Mouse (Mus musculus) liver, adult (tissue): ENCODE measurements at regions not wholly inside any gene's neighbourhood (a gene's known extent, or its start where the extent isn't known, plus 50 kb on each side); places are given as distances from the start of the nearest gene placed in this dataset.

Experiments used
- GATA4 ChIP-seq: IDR thresholded peaks from 2 replicates; pipeline ENCODE4 v1.6.1; 2014; ENCODE audit warnings: mild to moderate bottlenecking, low read length; ENCODE audit not compliant: insufficient replicate concordance

DNA sequence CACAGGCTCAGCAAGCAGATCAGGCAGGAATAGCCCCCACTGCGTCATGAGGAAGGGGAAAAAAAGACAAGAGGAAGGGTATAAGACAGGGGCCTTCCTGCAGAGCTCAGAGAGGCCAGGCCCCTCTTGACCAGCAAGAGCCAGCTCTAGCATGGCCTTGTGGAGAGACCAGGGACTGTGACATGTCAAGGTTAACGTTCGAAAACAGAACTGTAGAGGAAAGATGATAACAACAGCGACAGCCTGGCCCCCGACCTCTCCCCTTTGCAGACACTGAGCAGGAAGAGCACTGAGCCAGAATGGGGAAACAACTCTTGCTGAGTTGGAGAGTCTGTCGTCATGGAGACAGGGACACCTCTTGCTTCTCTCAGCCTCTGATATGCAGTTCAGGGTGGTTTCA lies 288.2 kb downstream of the Cog6 start:
- TF ChIP-seq GATA4 = peak; percentile 60; the same call in 1 of the 2 replicates

DNA sequence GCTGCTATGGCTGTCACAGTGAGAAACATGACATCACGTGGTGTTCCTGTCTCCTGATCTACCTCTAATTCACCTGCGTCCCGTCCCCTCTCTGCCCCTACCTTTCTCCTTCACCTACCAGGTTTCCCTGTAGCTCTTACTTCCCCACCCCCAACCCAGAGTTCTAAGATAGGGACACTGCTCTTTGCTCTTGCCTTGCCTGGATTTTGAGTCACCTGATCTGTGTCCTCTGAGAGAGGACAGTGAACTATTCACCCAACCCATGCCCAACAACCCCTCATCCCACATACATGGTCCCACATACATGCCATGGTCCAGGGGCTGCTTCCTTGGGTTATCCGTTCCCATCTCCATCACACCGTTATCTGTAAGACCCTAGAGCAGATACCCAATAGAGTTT lies 288.6 kb downstream of the Cog6 start:
- TF ChIP-seq GATA4 = no peak

DNA sequence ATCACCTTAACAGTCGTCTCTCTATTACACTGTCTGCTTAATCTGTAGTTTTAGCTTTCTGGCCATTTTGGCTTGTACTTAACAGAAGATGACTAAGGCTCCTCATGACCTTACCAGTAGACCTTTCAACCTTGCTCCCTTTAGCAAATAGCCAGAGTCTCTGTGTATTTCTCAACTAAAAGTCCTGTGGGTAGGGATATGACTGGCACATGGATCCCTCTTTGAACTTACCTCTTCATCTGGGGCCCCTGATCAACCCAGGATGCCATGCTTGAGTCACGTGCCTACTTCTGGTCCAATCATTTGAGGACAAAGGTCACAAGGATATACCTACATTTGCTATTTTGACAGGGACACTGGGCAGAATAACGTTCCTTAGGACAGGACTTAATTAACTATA lies 292.7 kb downstream of the Cog6 start:
- TF ChIP-seq GATA4 = no peak

DNA sequence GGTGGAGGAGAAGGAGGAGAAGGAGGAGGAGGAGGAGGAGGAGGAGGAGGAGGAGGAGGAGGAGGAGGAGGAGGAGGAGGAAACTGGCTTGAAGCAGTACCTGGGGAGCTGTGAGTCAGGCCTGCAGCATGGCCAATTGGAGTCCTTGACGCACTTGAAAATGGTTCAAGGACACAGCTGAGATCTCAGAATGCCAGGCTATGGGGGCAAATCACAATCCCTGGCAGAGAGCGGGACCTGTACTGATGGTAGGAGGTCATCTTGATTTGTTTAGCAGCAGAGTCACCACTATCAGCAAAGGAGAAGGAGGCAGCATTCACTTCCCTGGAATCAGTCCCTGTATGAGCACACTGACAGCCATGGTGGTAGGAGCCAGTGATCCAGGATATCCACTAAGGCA lies 294.1 kb downstream of the Cog6 start:
- TF ChIP-seq GATA4 = no peak

DNA sequence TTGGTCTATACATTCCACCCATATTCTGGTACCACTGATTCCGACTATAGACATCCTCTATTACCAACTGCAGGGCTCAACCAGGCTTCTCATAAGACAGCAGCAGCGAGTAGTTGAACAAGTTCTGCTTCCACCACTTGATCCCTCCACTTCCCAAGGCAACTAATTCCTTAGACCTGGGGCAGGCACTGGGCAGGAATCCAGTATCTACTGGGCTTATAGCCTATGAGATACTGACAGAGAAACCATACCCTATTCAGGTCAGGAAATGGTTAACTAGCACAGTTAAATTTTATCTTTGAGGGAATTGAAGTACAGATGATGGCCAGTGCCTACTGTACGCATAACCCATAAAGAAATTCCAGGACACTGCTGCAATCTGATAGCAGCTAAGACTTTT lies 297.9 kb downstream of the Cog6 start:
- TF ChIP-seq GATA4 = no peak

DNA sequence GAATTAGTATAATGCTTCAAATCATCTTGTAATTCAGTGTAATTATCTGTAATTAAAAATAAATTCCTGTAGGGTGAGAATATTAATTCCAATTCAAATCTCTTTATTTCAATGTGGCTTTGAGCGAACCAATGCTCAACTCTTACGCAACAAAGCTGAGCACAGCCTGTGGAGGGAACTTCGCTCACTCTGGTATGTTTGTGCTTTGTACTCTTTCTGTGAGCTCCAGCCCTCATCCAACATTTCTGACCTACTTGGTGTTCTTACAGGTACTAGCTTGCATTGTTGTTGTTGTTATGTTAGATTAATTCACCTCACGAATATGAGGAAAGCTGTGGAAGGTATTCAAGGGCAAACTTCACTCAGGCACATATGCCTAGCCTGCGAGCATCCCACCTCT lies 299.7 kb downstream of the Cog6 start:
- TF ChIP-seq GATA4 = no peak

DNA sequence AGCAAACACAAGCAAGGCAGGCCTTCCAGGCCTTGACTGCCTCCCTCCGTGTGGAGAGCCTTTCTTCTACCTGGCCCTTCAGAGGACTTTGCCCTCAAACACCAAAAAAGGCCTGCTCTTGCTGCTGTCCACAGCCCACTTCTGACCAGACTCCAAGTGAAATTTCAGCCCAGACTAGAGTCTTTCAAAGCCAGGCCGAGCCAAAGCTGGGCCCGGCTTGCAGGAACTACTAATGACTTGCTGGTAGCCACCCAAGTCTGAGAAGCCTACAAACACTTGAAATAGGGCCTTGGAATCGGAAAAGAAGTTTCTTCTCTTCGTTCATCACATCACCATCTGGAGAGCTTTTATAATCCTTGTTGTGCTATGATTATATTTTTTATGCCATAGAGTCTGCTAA lies 304.9 kb downstream of the Cog6 start:
- no peak for TF ChIP-seq GATA4

DNA sequence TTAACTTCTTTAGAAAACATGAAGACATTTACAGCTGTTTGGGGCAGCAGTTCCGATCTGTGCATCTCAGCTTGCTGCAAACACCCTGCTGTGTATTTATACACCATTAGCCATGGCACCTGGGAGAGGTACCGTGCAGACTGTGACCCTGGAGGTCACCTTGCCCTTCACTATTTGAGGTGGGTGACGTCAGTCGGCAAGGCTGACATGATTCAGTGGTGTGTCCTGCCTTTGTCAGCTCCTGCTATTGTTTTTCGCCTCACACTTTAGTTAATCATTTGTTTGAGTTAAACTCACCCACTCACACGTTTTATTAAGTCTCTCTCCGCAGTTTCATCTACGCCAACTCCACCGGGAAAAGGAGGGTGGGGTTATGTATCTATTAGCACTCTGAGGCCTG lies 305.9 kb downstream of the Cog6 start:
- TF ChIP-seq GATA4 = no peak

DNA sequence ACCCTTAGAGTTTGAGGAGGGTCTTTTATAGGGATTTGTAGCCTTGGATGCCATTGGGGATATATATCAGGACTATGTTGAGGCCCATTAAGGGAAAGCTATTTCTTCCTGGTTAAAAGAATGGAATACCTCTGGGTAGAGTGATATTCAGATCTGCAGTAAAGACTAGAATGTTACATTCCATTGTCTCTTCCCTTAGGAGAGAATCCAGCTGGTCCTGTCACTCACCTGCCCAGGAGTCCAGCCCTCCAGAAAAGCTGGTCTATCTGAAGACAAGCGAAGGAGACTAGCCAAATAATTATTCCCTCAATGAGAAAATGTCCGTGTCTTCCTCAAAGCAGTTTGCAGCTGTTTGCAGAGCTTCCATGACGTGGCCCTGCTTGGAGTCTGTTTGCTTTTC lies 308.3 kb downstream of the Cog6 start:
- no peak for TF ChIP-seq GATA4

DNA sequence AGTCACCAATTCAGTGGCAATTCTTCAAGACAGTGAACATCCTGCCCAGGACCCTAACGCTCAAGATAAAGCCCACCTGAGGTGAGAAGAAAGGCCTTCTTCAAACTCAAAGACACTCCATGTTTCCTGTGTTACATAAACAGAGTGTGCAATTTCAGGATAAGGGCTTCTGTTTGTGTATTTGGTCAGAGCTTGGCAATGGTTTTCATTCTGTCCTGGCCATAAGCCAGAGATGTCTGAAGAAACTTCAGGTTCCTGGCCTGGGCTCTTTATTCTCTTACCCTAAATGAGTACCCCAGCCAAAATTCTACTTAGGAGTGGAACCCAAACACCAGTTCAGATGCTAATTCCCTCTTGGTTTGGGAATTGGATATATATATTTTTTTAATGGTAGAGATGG lies 308.7 kb downstream of the Cog6 start:
- TF ChIP-seq GATA4 = no peak

DNA sequence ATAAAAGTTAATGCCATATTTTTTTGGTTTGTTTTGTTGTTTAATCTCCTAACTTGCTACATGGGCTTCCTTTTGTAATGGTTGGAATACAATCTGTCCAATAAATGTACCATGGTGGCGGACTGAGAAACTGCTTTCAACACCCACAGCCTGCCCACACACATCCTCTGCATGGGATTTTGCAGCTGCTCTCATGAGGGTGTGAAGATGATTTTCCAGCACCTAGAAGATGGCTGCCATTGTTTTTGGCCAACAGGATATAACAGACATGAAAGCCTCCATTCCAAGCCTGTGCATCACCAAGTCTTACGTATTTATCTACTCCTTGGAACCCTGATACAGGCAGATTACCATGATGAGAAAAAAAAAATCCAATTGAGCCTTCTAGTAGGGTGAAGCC lies 310.4 kb downstream of the Cog6 start:
- no peak for TF ChIP-seq GATA4

DNA sequence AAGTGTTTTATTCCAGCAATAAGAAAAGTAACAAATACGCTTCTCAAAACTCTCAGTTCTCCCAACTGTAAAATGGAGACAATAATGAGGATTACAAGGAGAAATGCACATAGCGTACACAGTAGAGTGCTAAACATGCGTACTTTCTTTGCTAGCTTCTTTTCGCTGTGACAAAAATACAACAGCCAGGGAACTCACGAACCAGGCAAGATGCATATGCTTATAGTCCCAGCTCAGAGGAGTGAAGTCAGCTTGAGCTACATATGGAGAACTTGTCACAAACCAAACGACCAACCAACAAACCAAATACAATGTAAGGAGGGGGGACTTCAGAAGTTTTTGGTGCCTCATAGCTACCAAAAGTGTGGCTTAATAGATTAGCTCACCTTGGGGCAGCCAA lies 313.3 kb downstream of the Cog6 start:
- TF ChIP-seq GATA4 = no peak

DNA sequence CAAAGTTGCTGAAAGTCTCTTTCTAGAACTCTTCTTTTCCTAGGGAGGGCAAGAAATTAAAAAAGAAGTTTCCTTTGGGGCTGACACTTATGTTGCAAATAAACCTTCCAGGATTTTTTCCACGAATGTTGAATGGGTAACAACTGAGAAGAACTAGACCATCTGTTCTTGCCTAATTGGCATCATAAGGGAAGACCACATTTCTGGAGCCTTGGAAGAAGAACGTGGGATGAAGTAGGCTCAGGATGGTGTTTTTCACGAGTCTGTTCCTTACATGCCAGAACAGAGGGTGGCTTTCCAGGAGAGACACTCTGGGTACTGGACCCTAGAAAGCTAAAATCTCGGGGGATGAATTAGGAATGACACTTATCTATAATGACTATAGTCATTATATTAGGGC lies 314.1 kb downstream of the Cog6 start:
- TF ChIP-seq GATA4 = no peak

DNA sequence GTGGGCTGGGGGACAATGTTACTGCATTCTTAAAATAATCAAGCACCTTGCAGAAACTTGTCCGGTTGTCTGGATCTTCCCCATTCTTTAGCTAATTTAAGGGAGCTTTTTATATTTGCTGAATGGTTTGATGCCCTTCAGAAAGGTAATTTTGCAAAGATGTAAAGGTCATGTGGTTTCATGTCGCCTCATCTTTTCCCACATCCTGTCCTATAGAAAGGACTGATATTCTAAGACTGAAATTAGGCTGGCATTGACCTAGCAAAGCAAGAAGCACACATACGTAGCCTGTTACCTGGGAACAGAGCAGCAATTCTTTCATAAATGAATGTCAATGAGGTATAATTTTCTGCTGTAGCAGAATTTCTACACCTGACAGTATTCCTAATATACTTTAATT lies 315.4 kb downstream of the Cog6 start:
- no peak for TF ChIP-seq GATA4

DNA sequence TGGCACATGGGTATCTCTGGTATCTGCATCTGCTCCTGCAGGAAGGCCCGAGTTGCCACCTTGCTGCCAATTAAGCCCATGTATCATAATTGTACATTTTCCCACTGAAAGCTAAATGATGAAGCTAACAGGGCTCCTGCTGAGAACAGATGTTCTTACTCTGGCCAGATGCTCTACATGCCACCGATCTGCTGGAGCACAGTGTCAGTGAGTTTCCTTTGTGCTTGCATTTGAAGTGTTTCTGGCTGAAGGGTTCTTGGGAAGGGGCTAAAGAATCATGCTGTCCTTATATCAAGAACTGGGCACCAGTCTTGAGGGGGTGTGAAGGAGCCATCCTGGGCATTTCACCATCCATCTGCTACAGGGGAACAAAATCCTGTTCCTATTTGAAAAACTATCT lies 323.2 kb downstream of the Cog6 start:
- no peak for TF ChIP-seq GATA4

DNA sequence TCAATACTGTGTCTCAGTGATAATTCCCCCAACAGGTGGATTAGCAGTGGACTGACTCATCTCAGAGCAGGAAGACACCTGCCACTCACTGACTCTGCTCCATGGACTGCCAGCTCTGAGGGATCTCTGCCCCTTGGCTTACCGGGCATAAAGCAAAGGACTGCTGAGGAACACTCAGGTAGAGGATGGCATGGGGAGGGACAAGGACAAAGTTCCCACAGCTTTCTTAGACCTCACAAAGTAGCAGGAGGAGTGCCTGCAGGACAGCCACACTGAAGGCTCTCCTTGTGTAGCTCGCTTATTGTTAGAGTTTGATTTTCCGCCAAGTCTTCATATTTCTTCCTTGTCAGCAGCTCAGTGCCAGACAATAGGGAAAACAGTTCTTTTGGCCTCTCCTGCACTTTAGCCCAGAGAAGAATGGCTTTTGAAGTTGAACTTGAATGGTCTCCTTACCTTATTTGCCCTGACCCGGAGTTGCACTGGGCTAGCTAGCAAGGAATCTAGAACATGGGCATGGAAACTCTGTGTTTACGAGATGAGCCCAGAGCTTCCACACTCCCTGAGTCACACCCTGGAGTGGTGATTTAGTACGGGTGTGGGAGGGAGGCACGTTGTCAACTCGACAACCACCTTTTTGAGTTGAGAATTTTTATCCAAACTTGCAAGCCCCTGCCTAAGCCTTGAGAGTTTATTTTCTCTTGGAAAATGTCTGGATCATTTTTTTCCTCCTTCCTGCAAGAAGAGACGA lies 331.4 kb downstream of the Cog6 start:
- TF ChIP-seq GATA4 = no peak

DNA sequence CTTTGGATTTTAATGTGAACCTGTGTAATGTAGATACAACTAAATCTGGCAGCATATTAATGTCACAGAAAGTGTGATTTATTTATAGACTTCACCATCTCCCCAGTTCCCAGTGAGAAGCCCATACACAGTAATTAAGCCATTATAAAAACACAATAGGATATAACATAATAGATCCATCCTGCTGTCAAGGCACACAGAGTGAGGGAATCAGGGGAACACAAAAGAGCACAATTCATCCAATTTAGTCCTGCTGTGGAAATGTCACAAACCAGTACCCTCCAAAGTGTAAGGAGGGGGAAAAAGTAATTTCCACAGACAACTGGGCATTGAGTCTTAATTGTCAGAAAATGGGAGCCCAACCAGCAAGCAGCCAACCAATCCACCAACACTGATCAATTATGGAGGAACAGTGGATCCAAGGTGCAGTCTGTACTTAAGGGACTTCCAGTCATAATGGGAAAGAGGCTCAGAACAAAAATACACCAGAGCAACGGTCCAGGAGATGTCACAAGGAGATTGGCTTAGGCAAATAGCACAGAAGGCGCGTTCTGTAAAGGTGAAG lies 336.1 kb downstream of the Cog6 start:
- no peak for TF ChIP-seq GATA4

DNA sequence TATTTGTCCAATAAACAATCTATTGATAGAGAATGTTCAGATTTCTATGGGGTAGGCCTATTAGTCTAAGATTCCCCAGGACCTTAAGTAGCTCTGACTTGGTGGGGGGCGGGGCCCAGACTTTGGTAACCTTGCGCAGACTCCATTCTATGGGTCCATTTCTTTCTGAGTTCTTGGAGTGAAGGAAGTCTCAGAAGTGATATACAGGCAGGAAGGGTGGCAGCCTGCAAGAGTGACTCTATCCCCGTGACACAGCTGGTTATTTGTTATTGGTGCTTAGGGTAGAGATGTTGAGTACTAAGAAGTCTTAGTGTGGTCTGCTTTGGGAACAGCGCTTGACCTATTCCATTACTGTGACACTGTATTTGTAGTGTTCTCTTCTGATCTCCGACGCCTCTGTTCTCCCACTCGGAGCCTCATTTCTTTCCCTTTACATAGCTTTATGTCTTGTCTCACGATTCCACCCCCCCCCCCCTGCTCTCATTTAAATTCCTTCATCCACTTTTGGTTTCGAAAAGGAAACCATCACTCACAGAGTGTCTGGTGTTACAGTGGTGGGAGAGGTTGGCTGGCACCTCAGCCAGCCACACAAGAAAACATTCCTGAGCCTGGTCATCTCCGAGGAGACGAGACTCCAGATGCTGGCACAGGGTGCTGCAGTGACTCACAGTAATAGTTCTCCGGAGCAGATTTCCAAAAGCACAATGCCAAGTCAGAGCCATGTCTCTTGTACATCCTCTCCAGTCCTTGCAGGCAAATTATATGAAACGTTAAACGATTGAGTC lies 340.0 kb downstream of the Cog6 start:
- no peak for TF ChIP-seq GATA4
